Mouse (Mus musculus) cortical plate, adult 2 months (tissue): ENCODE data around the gene 4833423E24Rik. TPM values are rescaled to one million over a fixed set of nuclear protein-coding genes. Genes with fewer than 3 reads are reported as not detected.

Experiments used
- H3K27ac ChIP-seq: fragments of 200-500 bp; 2 replicates; pipeline ENCODE4 v1.5.1; 2012; ENCODE audit warnings: low read length, control low read depth, inconsistent platforms; ENCODE audit not compliant: insufficient read depth
- H3K4me1 ChIP-seq: fragments of 200-500 bp; 2 replicates; pipeline ENCODE4 v1.6.1; 2011; ENCODE audit warnings: low read length; ENCODE audit not compliant: control insufficient read depth, insufficient read depth
- H3K4me3 ChIP-seq: fragments of 200-500 bp; 2 replicates; pipeline ENCODE4 v1.5.1; 2011; ENCODE audit warnings: mild to moderate bottlenecking, low read length, control low read depth; ENCODE audit not compliant: insufficient read depth
- CTCF ChIP-seq: fragments of 200-500 bp; IDR thresholded peaks from 2 replicates; pipeline ENCODE4 v1.5.1; 2011; ENCODE audit warnings: mild to moderate bottlenecking, control low read depth, low read length; ENCODE audit not compliant: insufficient read depth; ENCODE audit errors: extremely low read depth
- POLR2A ChIP-seq: fragments of 200-500 bp; IDR thresholded peaks from 2 replicates; pipeline ENCODE4 v1.6.1; 2011; ENCODE audit warnings: mild to moderate bottlenecking, low read length, control low read depth; ENCODE audit not compliant: insufficient read depth; ENCODE audit errors: extremely low read depth
- polyA plus RNA-seq: library from polyadenylated mRNA; depleted of rRNA; stranded (reverse); fragments of >200 nt; gene quantifications from 2 replicates; pipeline ENCODE4 v1.2.3, GENCODE M21; 2012; rRNA removed

4833423E24Rik gene
- polyA plus RNA-seq, 1 experiment, result not detected

GRCm38 (mm10) chr2:85443539-85443938 lies 75.3 kb downstream of the 4833423E24Rik start, which contains the start of gene Olfr995:
TSS of gene Olfr995 (minus strand) at chr2:85443639.
- no peaks in the 10 kb centered on the region for H3K4me1 ChIP-seq
- H3K27ac ChIP-seq, result no peak within 1 kb of the TSS
- no peak within 1 kb of the TSS for H3K4me3 ChIP-seq
- TF ChIP-seq CTCF, result no peak

DNA sequence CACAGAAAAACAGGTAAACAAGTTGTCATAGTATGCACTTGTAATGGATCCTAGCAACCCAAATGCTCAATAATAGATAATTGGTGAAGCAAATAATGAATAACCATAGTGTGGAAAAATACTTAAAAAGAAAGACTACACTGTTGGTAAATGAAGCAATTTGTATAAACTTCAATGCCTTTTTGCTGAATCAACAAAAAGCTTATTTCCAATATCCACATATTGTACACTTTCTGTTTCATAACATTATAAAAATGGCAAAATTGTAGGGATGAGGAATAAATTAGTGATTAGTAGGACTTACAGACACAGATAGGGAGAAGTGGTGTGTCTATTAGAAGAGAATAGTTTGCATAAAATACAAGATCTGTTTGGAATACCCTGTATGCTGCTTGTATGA lies 76.3 kb downstream of the 4833423E24Rik start:
- Histone ChIP-seq H3K4me1 (no peaks in the 10 kb centered on the region), H3K27ac (no peak overlapping the region), H3K4me3 (no peak overlapping the region)
- TF ChIP-seq POLR2A, result no peak
- TF ChIP-seq CTCF, result no peak

- H3K27ac ChIP-seq, result no peak within 1 kb of the TSS
- no peaks in the 10 kb centered on the region for H3K4me1 ChIP-seq
- TF ChIP-seq CTCF, result no peak
- H3K4me3 ChIP-seq, result no peak within 1 kb of the TSS
Observed at GRCm38 (mm10) chr2:85436351-85436750, 82.5 kb downstream of the 4833423E24Rik start, which contains the start of gene Olfr994. TSS of gene Olfr994 (minus strand) at chr2:85436451.

Other genes with a start within 250 kb of the 4833423E24Rik start
- gene Olfr987, start 179.7 kb downstream of the 4833423E24Rik start, polyA plus RNA-seq, result not detected in 2 replicates
- not detected in 2 replicates for gene Olfr988, start 155.8 kb downstream of the 4833423E24Rik start, polyA plus RNA-seq
- not detected in 2 replicates for gene Olfr992, start 109.6 kb downstream of the 4833423E24Rik start, polyA plus RNA-seq
- not detected in 2 replicates for gene Olfr993, start 104.1 kb downstream of the 4833423E24Rik start, polyA plus RNA-seq
- gene Olfr994, start 82.6 kb downstream of the 4833423E24Rik start, polyA plus RNA-seq, result not detected in 2 replicates
- not detected in 2 replicates for gene Olfr995, start 75.4 kb downstream of the 4833423E24Rik start, polyA plus RNA-seq
- gene Olfr996, start 60.2 kb upstream of the 4833423E24Rik start, polyA plus RNA-seq, result not detected in 2 replicates
- gene Olfr998, start 69.9 kb upstream of the 4833423E24Rik start, polyA plus RNA-seq, result not detected in 2 replicates
- not detected in 2 replicates for gene Olfr1000, start 92.9 kb upstream of the 4833423E24Rik start, polyA plus RNA-seq
- not detected in 2 replicates for gene Olfr1002, start 131.7 kb upstream of the 4833423E24Rik start, polyA plus RNA-seq
- gene Olfr154, start 145.4 kb upstream of the 4833423E24Rik start, polyA plus RNA-seq, result not detected in 2 replicates
- gene Olfr1006, start 159.7 kb upstream of the 4833423E24Rik start, polyA plus RNA-seq, result not detected in 2 replicates
- gene Olfr1008, start 170.4 kb upstream of the 4833423E24Rik start, polyA plus RNA-seq, result not detected in 2 replicates
- not detected in 2 replicates for gene Olfr1009, start 196.4 kb upstream of the 4833423E24Rik start, polyA plus RNA-seq
- gene Olfr1012, start 243.7 kb upstream of the 4833423E24Rik start, polyA plus RNA-seq, result not detected in 2 replicates
- gene Olfr1013, start 248.1 kb upstream of the 4833423E24Rik start, polyA plus RNA-seq, result not detected in 2 replicates